Mouse (Mus musculus): Measurements from ENCODE around the gene Gm20696.

GRCm38 (mm10) chr6:99260941-99261736 lies 405.5 kb downstream of the Gm20696 start:
- no peak for TF ChIP-seq GATA1 (IDR thresholded peaks at IDR 0.05; ENCODE audit: borderline replicate concordance, low read length)
- no peak for TF ChIP-seq FLI1 (IDR thresholded peaks at IDR 0.05; ENCODE audit: low read length)
